Mouse (Mus musculus) ES-E14 (cell line): ENCODE measurements around the gene Sgms1.

ENCODE experiments used
- CHD2 ChIP-seq: IDR thresholded peaks from 2 replicates; pipeline ENCODE4 v1.6.1; 2014; ENCODE audit warnings: mild to moderate bottlenecking, low read depth, low read length, inconsistent platforms
- HCFC1 ChIP-seq: IDR thresholded peaks from 2 replicates; pipeline ENCODE4 v1.6.1; 2012; ENCODE audit warnings: low read length, inconsistent platforms, borderline replicate concordance; ENCODE audit not compliant: insufficient read depth
- MAFK ChIP-seq: IDR thresholded peaks from 2 replicates; pipeline ENCODE4 v1.6.1; 2014; ENCODE audit warnings: mild to moderate bottlenecking, low read depth, low read length, inconsistent platforms; ENCODE audit not compliant: insufficient read depth
- ZC3H11A ChIP-seq: IDR thresholded peaks from 2 replicates; pipeline ENCODE4 v1.6.1; 2012; ENCODE audit warnings: low read depth, mild to moderate bottlenecking, inconsistent platforms, low read length, borderline replicate concordance
- ZNF384 ChIP-seq: IDR thresholded peaks from 2 replicates; pipeline ENCODE4 v1.6.1; 2012; ENCODE audit warnings: low read depth, low read length, inconsistent platforms

DNA sequence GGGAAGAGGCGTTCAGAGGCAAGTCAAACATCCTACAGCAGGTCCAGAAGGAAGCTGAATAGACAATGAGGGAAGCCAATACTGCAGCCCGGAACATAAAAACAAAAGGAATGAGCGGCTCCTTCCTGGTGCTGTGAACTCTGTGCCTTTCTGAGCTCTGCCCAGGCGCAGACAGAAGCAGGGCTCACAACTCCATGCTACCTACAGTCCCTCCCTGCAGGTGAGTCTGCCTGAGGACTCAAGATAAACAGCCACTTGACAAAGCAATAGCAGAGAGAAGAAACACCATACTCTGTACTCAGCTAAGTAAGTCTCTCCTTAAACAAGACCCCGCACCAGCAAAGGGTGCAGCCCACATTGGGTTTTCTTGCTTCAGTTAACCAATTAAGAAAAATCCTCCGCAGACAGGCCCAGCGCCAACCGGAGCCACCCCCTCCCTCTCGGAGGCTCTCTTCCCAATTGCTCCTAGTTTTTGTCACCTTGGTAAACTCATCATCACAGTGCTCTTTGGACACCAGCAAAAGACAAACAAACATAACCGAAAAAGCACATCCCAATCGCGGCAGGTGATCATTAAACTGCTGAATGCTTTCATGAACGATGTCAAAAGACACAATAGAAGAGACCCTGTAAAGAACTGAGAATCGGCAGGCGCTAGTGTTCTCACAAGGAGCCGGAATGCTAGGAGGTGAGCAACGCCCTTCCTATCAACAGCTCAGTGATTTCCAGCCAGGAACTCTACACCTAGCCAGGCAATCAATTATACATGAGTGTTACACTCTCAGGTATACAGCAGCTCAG, 45.4 kb downstream of the Sgms1 start:
- TF ChIP-seq ZNF384 (no peak), HCFC1 (no peak), MAFK (no peak), CHD2 (peak; percentile 32; the same call in 1 of the 2 replicates), ZC3H11A (no peak)
